Mouse (Mus musculus) liver, postnatal 0 days (tissue): ENCODE measurements around the gene Efcab11.

Experiments used
- CTCF ChIP-seq: sonication (generic); IDR thresholded peaks from 2 replicates; pipeline ENCODE4 v1.5.1; 2016; ENCODE audit warnings: antibody characterized with exemption, low read depth
- EP300 ChIP-seq: IDR thresholded peaks from 2 replicates; pipeline ENCODE4 v1.6.1; 2016; ENCODE audit warnings: antibody characterized with exemption, low read depth, mild to moderate bottlenecking

GRCm38 (mm10) chr12:99757754-99758526 lies 126.3 kb downstream of the Efcab11 start:
- no peak for TF ChIP-seq CTCF
- TF ChIP-seq EP300, result no peak
